Mouse (Mus musculus) spleen, embryonic (tissue): ENCODE results near the gene Xrcc6.

ENCODE experiments used
- CTCF ChIA-PET: fragments of 350-600 bp; sonication (Branson Sonifier 250); formaldehyde crosslinking; loops from one replicate; lab custom pipeline; 2022; lab: Charles Lee

The Xrcc6 gene

GRCm38 (mm10) chr15:82016830-82017229 is 29.2 kb downstream of the Xrcc6 start:
- CTCF ChIA-PET, result interaction anchor here (0.6 kb wide), 1 partner anchor 23 kb away, joined by 5 read pairs; no protein-coding TSS in a partner anchor

- CTCF ChIA-PET, result interaction anchor here (0.6 kb wide), 2 partner anchors 187 to 217 kb away, joined by 3 to 4 read pairs; no protein-coding TSS in a partner anchor
Measured at GRCm38 (mm10) chr15:82017461-82017860, 29.8 kb downstream of the Xrcc6 start.

GRCm38 (mm10) chr15:82019288-82019687 is 31.7 kb downstream of the Xrcc6 start:
- CTCF ChIA-PET, result no interaction called here

- CTCF ChIA-PET, result interaction anchor here (0.7 kb wide), 1 partner anchor 71 kb away, joined by 3 read pairs; no protein-coding TSS in a partner anchor
Measured at GRCm38 (mm10) chr15:82022535-82023088, 35.0 kb downstream of the Xrcc6 start.

- CTCF ChIA-PET, result interaction anchor here (0.5 kb wide), 1 partner anchor 63 kb away, joined by 3 read pairs; no protein-coding TSS in a partner anchor
Measured at GRCm38 (mm10) chr15:82023965-82024635, 36.5 kb downstream of the Xrcc6 start.

- CTCF ChIA-PET, result interaction anchor here (0.7 kb wide), 1 partner anchor 1141 kb away, joined by 4 read pairs; no protein-coding TSS in a partner anchor
Measured at GRCm38 (mm10) chr15:82027276-82027675, 39.6 kb downstream of the Xrcc6 start.

- CTCF ChIA-PET, result interaction anchor here (0.7 kb wide), 1 partner anchor 1141 kb away, joined by 4 read pairs; no protein-coding TSS in a partner anchor
Measured at GRCm38 (mm10) chr15:82027726-82028125, 40.1 kb downstream of the Xrcc6 start.

- CTCF ChIA-PET, result interaction anchor here (0.6 kb wide), 2 partner anchors 75 to 386 kb away, joined by 3 to 4 read pairs; no protein-coding TSS in a partner anchor
Measured at GRCm38 (mm10) chr15:82032386-82032785, 44.8 kb downstream of the Xrcc6 start.

- CTCF ChIA-PET, result no interaction called here
Measured at GRCm38 (mm10) chr15:82033762-82034161, 46.1 kb downstream of the Xrcc6 start, which contains the start of gene Desi1. Desi1 (minus strand) TSS chr15:82033862.

- CTCF ChIA-PET, result no interaction called here
Measured at GRCm38 (mm10) chr15:82035904-82036689, 48.5 kb downstream of the Xrcc6 start.

GRCm38 (mm10) chr15:82040650-82041049 is 53.0 kb downstream of the Xrcc6 start:
- CTCF ChIA-PET, result no interaction called here

GRCm38 (mm10) chr15:82044166-82044784 is 56.6 kb downstream of the Xrcc6 start:
- CTCF ChIA-PET, result interaction anchor here (0.6 kb wide), 1 partner anchor 189 kb away, joined by 7 read pairs; no protein-coding TSS in a partner anchor

GRCm38 (mm10) chr15:82046246-82046891 is 58.7 kb downstream of the Xrcc6 start:
- CTCF ChIA-PET, result no interaction called here

GRCm38 (mm10) chr15:82047080-82047883 is 59.6 kb downstream of the Xrcc6 start, which contains the start of gene Snu13:
Snu13 (minus strand) TSS chr15:82047598.
- CTCF ChIA-PET, result no interaction called here

- CTCF ChIA-PET, result interaction anchor here (0.6 kb wide), 1 partner anchor 173 kb away, joined by 3 read pairs; no protein-coding TSS in a partner anchor
Measured at GRCm38 (mm10) chr15:82052544-82052943, 64.9 kb downstream of the Xrcc6 start.

- CTCF ChIA-PET, result no interaction called here
Measured at GRCm38 (mm10) chr15:82058719-82059201, 71.1 kb downstream of the Xrcc6 start, which contains the start of gene 4930407I10Rik. 4930407I10Rik (plus strand) TSS chr15:82059151.

- CTCF ChIA-PET, result no interaction called here
Measured at GRCm38 (mm10) chr15:82063909-82064308, 76.3 kb downstream of the Xrcc6 start.

GRCm38 (mm10) chr15:82065511-82065910 is 77.9 kb downstream of the Xrcc6 start:
- CTCF ChIA-PET, result interaction anchor here (0.7 kb wide), 1 partner anchor 171 kb away, joined by 3 read pairs; no protein-coding TSS in a partner anchor

- CTCF ChIA-PET, result no interaction called here
Measured at GRCm38 (mm10) chr15:82069898-82070297, 82.3 kb downstream of the Xrcc6 start, which contains the start of gene Mei1. Mei1 (plus strand) TSS chr15:82069996.
